Mouse (Mus musculus): ENCODE data around the gene Cab39l.
"Not testable (repeated sequence)": the region's sequence is repeated elsewhere in the genome, so short reads cannot be mapped to it uniquely, and the experiment has no call there.

Cab39l gene

DNA sequence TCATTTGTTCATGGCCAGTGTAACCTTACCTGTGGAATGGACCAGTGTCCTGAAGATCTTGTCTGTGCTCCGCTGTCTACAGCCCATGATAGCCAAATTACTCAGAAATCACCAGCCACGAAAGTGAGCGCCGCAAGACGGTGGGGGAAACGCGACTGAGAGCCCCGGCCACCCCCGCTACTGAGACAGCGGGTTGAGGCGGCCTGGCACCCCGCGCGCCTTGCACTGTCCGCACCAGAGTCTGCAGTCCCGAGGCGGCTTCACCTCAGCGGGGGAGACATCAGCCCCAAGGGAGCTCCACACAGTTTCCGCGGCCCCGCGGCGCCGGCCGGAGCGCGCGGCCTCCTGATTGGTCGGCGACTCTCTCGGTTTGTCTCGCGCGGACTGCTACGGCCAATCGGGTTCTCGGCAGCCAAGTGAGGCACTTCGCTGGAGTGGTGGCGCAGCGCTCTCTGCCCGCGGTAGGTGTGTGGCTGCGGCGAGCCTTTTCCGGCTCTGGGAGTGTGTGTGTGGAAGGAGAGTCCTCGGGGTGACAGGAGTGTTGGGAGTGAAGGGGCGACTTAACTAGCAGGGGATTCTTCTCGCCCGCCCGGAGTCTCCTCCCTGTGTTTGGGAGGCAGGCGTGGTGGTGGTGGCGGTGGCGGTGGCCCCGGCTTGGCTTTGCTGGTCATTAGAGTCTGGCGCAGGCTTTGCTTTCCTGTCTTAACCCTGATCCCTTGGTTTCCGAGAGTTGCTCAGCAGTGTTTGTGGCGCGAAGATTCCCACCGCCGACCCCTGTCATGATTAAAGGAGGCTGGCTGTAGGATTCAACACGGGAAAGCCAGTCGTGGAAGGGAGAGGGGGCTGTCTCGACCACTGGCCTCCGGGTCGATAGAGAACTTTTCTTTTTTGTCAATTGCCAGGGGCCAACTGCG is at the start of gene Cab39l, which contains the start of gene Setdb2:
Gene Cab39l, plus strand, starts transcription at position 415 of the 914 bp plus-strand sequence.
Gene Setdb2, minus strand, starts transcription at position 327 of the 914 bp plus-strand sequence.
- DNase-seq (ENCODE audit: low read depth, low spot score): peak; percentile 92

GRCm38 (mm10) chr14:59395281-59395680 is 45.5 kb upstream of the Cab39l start, which contains the start of gene Phf11c:
Gene Phf11c, minus strand, starts transcription at chr14:59395381.
- no peak for DNase-seq (ENCODE audit: low read depth, low spot score)

GRCm38 (mm10) chr14:59396999-59397398 is 43.8 kb upstream of the Cab39l start:
- DNase-seq (ENCODE audit: low read depth, low spot score): no peak

GRCm38 (mm10) chr14:59414979-59415378 is 25.8 kb upstream of the Cab39l start:
- DNase-seq (ENCODE audit: low read depth, low spot score): not testable (repeated sequence)

GRCm38 (mm10) chr14:59418171-59418570 is 22.6 kb upstream of the Cab39l start:
- DNase-seq (ENCODE audit: low read depth, low spot score): no peak

DNA sequence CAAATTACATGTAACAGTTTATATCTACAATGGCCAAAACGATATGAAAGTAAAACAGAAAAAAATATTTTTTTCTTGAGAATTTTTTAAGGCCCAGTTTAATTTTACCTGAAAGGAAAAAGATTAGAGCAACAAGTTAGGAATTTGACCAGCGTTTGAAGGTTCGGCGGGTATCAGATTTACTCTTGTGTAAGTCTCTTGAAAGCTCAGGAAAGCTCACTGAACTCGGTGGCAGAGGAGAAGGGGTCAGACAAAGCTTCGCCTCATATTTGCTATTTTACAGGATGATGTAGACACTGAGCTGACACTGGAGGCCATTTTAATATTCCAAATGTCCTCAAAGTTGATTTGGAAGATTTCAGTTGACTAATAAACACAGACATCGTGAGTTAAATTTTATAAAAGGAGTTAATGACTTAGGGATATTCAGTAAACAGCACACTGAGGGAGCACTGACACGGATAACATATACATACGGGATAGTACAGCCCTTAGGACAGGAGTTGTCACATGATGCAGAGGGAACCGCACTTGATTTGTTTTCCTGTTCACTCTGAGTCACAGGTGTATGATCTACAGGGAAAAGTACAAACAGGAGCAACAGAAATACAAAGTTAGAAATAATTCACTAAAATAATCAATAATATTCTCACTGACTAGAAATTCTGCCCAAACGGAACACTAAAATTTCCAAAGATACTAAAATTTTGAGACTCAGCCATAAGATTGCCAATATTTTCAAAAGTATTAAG is 17.7 kb upstream of the Cab39l start:
- no peak for DNase-seq (ENCODE audit: low read depth, low spot score)

DNA sequence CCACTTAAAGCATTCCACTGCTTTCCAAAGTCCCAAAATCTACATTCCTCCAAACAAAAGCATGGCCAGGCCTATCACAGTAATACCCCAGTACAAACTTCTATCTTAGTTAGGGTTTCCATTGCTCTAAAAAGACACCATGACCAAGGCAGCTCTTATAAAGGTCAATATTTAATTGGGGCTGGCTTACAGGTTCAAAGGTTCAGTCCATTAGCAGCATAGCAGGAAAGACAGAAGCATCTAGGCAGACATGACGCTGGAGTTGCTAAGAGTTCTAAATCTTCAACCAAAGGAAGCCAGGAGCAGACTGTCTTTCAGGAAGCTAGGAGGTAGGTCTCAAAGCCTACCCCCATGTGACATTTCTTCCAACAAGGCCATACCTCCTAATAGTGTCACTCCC is 10.2 kb upstream of the Cab39l start:
- no peak for DNase-seq (ENCODE audit: low read depth, low spot score)

GRCm38 (mm10) chr14:59433902-59434301 is 6.9 kb upstream of the Cab39l start:
- no peak for DNase-seq (ENCODE audit: low read depth, low spot score)

DNA sequence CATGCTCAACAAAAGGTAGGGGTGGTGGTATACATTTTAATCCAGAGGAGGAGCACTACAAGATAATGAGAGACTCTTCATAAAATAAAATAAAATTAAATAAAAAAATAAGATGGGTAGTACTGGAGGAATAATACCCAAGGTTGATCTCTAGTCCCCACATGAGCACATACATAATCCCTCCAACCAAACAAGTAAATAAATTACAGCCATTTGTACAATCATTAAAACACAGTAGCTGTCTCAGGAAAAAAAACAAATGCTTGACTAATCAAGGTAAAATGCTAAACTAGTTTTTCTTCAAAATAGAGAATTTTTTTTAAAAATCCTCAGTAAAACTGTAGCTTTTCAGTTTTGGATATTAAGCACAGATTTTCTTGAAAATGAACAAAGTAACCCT is 5.6 kb upstream of the Cab39l start:
- no peak for DNase-seq (ENCODE audit: low read depth, low spot score)

DNA sequence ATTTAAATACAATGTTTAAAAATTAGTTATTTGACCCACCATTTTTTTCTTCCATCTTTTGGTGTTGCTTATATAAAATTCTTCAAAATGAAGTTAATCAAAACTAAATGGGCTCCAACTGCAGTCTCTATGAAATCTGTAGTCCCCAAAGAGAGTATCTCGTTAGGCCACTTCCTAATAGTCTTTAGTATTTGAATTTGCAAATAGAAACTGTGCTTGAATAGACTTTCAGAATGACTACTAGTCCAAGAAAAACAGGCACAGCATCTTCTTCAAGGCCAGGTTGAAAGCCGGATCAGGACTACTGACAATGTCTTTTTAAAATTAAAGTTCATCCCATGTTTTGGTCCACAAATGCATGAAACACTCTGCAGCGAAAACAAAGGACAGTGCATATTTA is 3.4 kb upstream of the Cab39l start:
- no peak for DNase-seq (ENCODE audit: low read depth, low spot score)

DNA sequence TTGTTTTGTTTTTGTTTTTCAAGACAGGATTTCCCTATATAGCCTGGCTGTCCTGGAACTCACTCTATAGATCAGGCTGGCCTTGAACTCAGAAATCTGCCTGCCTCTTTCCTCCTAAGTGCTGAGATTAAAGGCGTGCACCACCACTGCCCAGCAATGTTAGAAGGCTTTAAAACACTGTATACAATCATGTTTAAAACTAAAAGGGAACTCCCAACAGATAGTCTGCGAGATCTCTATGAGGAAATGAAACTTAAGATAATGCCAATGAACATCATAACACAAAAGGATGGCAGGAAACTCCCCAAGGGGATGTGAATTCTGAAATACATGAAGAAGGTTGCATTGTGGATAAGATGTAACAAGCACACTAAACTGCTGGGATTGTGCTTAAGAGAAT is 2.3 kb upstream of the Cab39l start:
- DNase-seq (ENCODE audit: low read depth, low spot score): no peak

GRCm38 (mm10) chr14:59440039-59440438 is 733 bp upstream of the Cab39l start:
- no peak for DNase-seq (ENCODE audit: low read depth, low spot score)

DNA sequence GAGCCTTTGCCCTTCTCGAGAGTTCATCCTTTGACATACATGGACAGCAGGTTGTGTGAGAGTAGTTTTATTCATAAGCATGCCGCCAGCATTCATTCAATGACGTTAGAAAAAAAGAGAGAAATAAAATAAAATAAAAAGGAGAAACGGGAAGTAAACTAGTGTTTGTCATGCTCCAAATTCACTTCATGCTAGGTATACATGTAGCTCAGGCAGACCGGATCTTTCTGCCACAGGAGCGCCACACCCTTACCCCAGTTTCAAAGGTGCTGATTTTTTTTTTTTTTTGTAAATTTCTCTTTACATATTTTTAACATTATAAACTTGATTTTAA is 667 bp downstream of the Cab39l start:
- no peak for DNase-seq (ENCODE audit: low read depth, low spot score)

GRCm38 (mm10) chr14:59445421-59445820 is 4.6 kb downstream of the Cab39l start:
- no peak for DNase-seq (ENCODE audit: low read depth, low spot score)

GRCm38 (mm10) chr14:59447981-59448380 is 7.2 kb downstream of the Cab39l start:
- no peak for DNase-seq (ENCODE audit: low read depth, low spot score)

- DNase-seq (ENCODE audit: low read depth, low spot score): no peak
Observed at GRCm38 (mm10) chr14:59466503-59466902, 25.7 kb downstream of the Cab39l start.

DNA sequence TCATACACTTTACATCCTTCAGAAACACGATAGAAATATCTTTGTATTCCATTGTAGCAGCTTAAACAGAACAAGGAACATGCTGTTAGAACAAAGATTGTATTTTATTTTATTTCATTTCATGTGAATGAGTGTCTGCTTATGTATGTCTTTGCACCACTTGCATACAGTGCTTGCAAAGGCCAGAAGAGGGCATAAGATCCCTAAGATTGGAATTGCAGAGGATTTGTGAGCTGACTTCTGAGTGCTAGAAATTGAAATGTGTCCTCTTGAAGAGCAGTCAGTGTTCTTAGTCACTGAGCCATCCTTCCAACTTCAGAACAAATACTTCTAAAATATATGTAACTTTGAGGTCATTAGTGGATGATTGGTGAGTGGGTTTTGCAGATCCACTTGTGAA is 27.0 kb downstream of the Cab39l start:
- peak; percentile 3 for DNase-seq (ENCODE audit: low read depth, low spot score)

GRCm38 (mm10) chr14:59470781-59471180 is 30.0 kb downstream of the Cab39l start:
- DNase-seq (ENCODE audit: low read depth, low spot score): no peak

- DNase-seq (ENCODE audit: low read depth, low spot score): no peak
Observed at GRCm38 (mm10) chr14:59478699-59479098, 37.9 kb downstream of the Cab39l start.

- DNase-seq (ENCODE audit: low read depth, low spot score): no peak
Observed at GRCm38 (mm10) chr14:59485247-59485810, 44.6 kb downstream of the Cab39l start.

GRCm38 (mm10) chr14:59492376-59492775 is 51.6 kb downstream of the Cab39l start:
- DNase-seq (ENCODE audit: low read depth, low spot score): no peak

GRCm38 (mm10) chr14:59497928-59498327 is 57.2 kb downstream of the Cab39l start:
- DNase-seq (ENCODE audit: low read depth, low spot score): no peak

Data from retina, postnatal 7 days (tissue).